Mouse (Mus musculus) G1E (cell line): Measurements from ENCODE around the gene Ndufs4. TPM values are rescaled to one million over a fixed set of nuclear protein-coding genes. Genes with fewer than 3 reads are reported as not detected.
A peak's percentile ranks its signal among the peaks of the same experiment; 100 is the strongest.

ENCODE experiments used
- ATAC-seq: 2 replicates; pipeline ENCODE4 v1.8.0; 2016; ENCODE audit warnings: mild to moderate bottlenecking; ENCODE audit not compliant: insufficient number of reproducible peaks, poor library complexity, low FRiP score, severe bottlenecking; ENCODE audit errors: extremely low read depth
- DNase-seq: peaks from one replicate; pipeline ENCODE4 v3.0.0; 2012; ENCODE audit warnings: low spot score
- H3K27me3 ChIP-seq: 2 replicates; pipeline ENCODE4 v1.6.1; 2012; ENCODE audit warnings: mild to moderate bottlenecking, low read length, inconsistent platforms; ENCODE audit not compliant: insufficient read depth
- H3K36me3 ChIP-seq: replicated peaks from 2 replicates; pipeline ENCODE3; 2012; ENCODE audit warnings: mild to moderate bottlenecking, inconsistent platforms
- H3K4me1 ChIP-seq: 2 replicates; pipeline ENCODE4 v1.6.1; 2012; ENCODE audit warnings: low read depth, low read length, inconsistent platforms, mixed read lengths; ENCODE audit not compliant: insufficient read depth
- H3K4me3 ChIP-seq: 2 replicates; pipeline ENCODE4 v1.5.1; 2012; ENCODE audit warnings: low read depth, mild to moderate bottlenecking, inconsistent platforms, low read length, moderate library complexity, mixed read lengths
- H3K9me3 ChIP-seq: replicated peaks from 2 replicates; pipeline ENCODE4 v1.6.1; 2012; ENCODE audit warnings: inconsistent platforms
- CTCF ChIP-seq: IDR thresholded peaks from 2 replicates; pipeline ENCODE4 v1.5.1; 2012; ENCODE audit warnings: low read depth, low read length, inconsistent platforms, mixed read lengths
- GATA1 ChIP-seq: IDR thresholded peaks from 2 replicates; pipeline ENCODE4 v1.6.1; 2012; ENCODE audit warnings: borderline replicate concordance, low read length, inconsistent platforms, mixed read lengths
- GATA2 ChIP-seq: IDR thresholded peaks from 2 replicates; pipeline ENCODE4 v1.6.1; 2012; ENCODE audit warnings: low read depth, low read length, inconsistent platforms, borderline replicate concordance
- POLR2AphosphoS5 ChIP-seq: IDR thresholded peaks from 2 replicates; pipeline ENCODE4 v1.6.1; 2012; ENCODE audit warnings: low read depth, low read length, inconsistent platforms; ENCODE audit not compliant: insufficient replicate concordance
- TAL1 ChIP-seq: conservative IDR thresholded peaks from 2 replicates; pipeline ENCODE4 v1.6.1; 2012; ENCODE audit warnings: low read depth, low read length, inconsistent platforms, mixed read lengths
- polyA plus RNA-seq: library from polyadenylated mRNA; stranded (reverse); fragments of >175 nt; gene quantifications from 2 replicates; pipeline ENCODE4 v1.2.3, GENCODE M21; 2012
- total RNA-seq, 2 experiments: library from RNA; stranded (forward) in 1 of 2; stranded (reverse) in 1 of 2; fragments of 200-1000 nt in 1 of 2; fragments of >200 nt in 1 of 2; fragmentation: Nextera tagmentation in 1 of 2; gene quantifications; 2 replicates each; pipeline ENCODE4 v1.2.3; 2014 to 2017

Gene Ndufs4
- total and polyA plus RNA-seq, 3 experiments = 6.9 to 99.9 (median 48.8) TPM

DNA sequence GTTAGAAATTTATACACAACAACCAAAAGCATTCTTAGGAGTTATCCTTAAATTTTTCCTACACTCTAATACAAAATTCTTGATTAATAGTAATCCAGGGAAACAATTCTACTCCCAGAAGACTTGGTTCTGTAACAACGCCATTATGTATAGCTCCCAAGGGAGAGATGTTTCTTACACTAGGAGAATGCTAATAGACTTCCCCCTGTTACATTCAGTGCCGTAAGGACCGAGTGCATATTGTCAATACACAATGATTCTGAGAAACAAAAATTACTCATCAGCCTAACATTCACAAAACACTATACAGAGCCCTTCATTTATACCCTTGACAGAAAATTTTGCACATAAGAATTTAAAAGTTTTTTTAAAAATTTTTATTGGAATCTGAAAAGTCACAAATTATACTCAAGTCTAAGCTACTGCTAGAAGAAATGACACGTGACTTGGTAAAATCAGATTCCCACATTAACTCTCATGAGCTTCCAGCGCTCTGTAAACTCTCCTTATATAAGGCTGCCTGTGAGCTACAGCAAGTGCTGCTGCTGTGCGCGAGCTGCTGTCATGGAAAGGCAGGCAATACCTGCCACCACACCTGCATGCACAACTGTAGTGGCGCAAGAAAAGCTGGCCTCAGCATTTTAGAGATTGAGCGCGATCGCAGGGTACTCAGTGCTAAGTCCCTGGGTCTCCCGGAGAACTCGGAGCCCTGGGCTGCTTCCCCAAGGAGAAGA lies 42.9 kb downstream of the Ndufs4 start:
- ATAC-seq = no peak
- no peaks in the 10 kb centered on the region for H3K27me3 ChIP-seq
- H3K9me3 ChIP-seq = no peaks in the 10 kb centered on the region
- H3K4me3 ChIP-seq = no peak overlapping the region
- peaks cover 20% of the 10 kb centered on the region for H3K36me3 ChIP-seq
- no peak for DNase-seq
- TF ChIP-seq POLR2AphosphoS5 (no peak), TAL1 (no peak), CTCF (no peak), GATA1 (no peak), GATA2 (no peak)
- H3K4me1 ChIP-seq = peaks cover 16% of the 10 kb centered on the region

DNA sequence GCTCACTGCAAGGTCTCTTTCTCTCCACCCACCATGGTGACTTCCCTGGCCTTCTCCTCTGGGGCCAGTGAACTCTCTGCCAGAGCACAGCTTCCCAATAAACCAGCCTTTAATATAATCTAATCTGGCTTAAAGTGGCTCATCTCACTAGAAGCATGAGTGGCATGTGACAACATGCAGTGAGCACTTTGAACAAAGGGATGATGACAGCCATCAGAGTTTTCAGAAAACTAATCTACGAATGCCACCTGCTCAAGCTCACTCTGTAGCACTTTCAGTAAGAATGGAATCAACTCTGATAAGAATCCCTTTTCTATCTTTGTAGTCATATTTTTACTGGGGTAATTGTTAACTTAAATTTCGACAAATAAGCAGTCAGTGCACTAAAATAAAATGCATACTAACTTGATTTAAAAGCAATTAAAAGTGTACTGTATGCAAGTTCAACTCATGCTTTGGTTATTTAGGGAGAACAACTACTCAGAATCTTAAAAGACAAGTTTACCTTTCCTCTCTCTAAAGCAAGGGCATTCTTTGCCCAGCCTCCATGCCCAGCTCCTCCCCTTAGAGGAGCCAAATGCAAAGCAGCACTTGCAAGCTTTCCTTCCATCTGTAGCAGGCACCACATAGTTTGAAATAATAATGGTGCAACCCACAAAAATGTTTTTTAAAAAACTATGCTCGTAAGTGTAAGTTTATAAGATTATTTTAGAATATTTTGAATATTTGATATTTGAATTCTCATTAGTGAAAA lies 43.7 kb downstream of the Ndufs4 start:
- H3K9me3 ChIP-seq = no peaks in the 10 kb centered on the region
- peaks cover 16% of the 10 kb centered on the region for H3K4me1 ChIP-seq
- no peak overlapping the region for H3K4me3 ChIP-seq
- H3K27me3 ChIP-seq = no peaks in the 10 kb centered on the region
- DNase-seq = no peak
- ATAC-seq = peak; percentile 74
- TF ChIP-seq TAL1 = peak; percentile 31; the same call in 1 of the 2 replicates
- TF ChIP-seq GATA2 = no peak
- peaks cover 17% of the 10 kb centered on the region for H3K36me3 ChIP-seq

DNA sequence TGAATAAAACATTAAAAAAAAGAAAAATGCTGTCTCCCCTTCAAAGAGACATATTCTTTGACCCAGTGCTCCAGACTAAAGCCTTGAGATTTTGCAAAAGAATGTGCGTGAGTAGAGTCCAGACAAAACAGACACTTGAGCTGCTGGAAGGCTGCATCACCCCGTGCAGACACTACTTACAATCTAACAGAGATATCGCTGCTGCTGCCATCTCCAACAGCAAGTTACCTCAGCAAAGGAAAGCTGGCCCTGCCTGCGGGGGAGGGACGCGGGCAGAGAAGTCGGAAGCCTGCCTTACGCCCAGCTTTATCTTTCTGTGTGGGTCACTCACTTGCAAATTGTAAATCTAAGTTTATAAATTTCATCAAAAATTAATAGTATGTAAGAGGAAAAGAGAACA lies 45.1 kb downstream of the Ndufs4 start:
- H3K4me1 ChIP-seq = peaks cover 16% of the 10 kb centered on the region
- no peak for TF ChIP-seq CTCF
- no peak for TF ChIP-seq TAL1
- TF ChIP-seq GATA1 = no peak
- no peak for TF ChIP-seq GATA2
- no peak for TF ChIP-seq POLR2AphosphoS5
- no peak overlapping the region; the same call in 1 of the 2 replicates for H3K4me3 ChIP-seq
- H3K9me3 ChIP-seq = no peaks in the 10 kb centered on the region
- DNase-seq (no peak), ATAC-seq (0 out of 2 replicates have a peak, but pooled peaks have one; percentile 25)
- H3K27me3 ChIP-seq = no peaks in the 10 kb centered on the region
- H3K36me3 ChIP-seq = peaks cover 18% of the 10 kb centered on the region

DNA sequence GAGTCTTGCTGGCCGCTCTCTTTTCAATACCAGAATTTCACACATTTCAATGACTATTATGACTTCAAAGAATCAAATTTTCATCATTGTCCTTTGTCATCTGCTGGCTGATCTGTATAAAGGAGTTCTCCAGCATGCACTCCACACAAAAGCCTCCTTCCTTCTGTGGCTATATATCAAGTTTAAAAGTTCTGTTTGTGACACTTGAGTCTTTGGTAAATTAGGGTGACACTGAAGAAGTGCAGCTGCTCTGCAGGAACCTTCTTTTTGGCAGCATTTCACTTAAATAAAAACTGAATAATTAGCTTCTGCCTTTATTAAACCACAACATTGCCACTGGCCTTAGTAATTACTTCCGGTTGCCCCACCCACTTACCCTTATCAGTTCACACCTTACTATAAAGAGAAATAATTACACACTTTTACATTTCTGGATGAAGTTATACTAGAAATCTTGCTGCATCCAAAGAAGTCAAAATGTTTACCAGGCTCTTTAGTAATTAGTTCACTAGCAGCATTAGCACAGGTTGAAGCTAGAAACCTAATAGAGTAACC lies 68.1 kb downstream of the Ndufs4 start:
- Histone ChIP-seq H3K9me3 (no peaks in the 10 kb centered on the region), H3K4me1 (peaks cover 14% of the 10 kb centered on the region), H3K4me3 (no peak overlapping the region), H3K27me3 (no peaks in the 10 kb centered on the region), H3K36me3 (peaks cover 13% of the 10 kb centered on the region)
- DNase-seq (no peak), ATAC-seq (peak; percentile 41; the same call in 1 of the 2 replicates)
- no peak for TF ChIP-seq POLR2AphosphoS5

DNA sequence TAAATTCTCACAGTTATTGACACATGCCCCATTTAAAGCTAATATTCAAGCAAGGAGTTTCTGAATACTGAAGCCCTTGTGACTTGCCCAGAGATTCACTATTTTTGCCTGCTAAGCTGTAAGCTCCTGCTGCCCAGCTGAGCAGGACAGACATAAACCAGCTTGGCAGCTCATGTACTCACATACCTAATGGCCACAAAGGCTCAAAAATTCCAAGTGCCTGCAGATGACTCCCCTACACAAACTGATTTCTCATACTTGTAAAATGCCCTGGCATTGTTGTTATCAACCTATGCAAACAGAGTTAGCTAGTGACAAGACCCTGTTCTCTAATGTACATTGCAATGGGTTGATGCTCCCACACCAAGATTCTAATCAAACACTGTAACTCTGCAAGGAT lies 68.9 kb downstream of the Ndufs4 start:
- H3K27me3 ChIP-seq = no peaks in the 10 kb centered on the region
- DNase-seq (no peak), ATAC-seq (no peak)
- H3K9me3 ChIP-seq = no peaks in the 10 kb centered on the region
- no peak overlapping the region for H3K4me3 ChIP-seq
- H3K36me3 ChIP-seq = peaks cover 12% of the 10 kb centered on the region
- TF ChIP-seq GATA2 (no peak), TAL1 (no peak), GATA1 (no peak), POLR2AphosphoS5 (no peak), CTCF (no peak)
- H3K4me1 ChIP-seq = peaks cover 14% of the 10 kb centered on the region

DNA sequence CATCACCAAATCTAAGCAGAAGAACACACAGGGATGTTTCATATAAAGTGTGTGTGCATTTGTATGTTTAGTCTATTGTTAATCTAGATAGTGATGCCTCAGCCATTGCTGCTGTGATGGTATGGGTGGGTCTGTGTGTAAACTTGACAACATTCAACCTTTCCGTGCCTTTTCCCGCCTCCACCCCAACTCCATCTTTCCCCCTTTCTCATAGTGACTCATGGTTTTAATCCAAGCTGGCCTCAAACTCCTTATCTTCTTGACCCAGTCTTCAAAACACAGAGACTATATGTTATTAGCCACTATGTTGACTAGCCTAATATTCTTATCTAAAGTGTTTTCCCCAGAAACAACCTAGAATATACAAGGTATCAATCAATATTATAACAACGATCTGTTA lies 72.7 kb downstream of the Ndufs4 start:
- Histone ChIP-seq H3K27me3 (no peaks in the 10 kb centered on the region), H3K4me1 (peaks cover 11% of the 10 kb centered on the region), H3K4me3 (no peak overlapping the region), H3K36me3 (peaks cover 23% of the 10 kb centered on the region), H3K9me3 (no peaks in the 10 kb centered on the region)
- TF ChIP-seq CTCF (no peak), GATA1 (no peak)
- ATAC-seq (no peak), DNase-seq (no peak)
